Mouse (Mus musculus) CH12.LX (cell line): ENCODE data around the gene Tmc7.

ENCODE experiments used
- CTCF ChIP-seq, 2 experiments: IDR thresholded peaks in 1 of 2; conservative IDR thresholded peaks in 1 of 2; 2 replicates each; pipeline ENCODE4 v1.5.1; 2011 to 2012; ENCODE audit warnings: low read depth in 2 of 2, low read length in 2 of 2, improper control_type of control experiment in 1 of 2, inconsistent platforms in 1 of 2, mild to moderate bottlenecking in 1 of 2, moderate library complexity in 1 of 2
- HCFC1 ChIP-seq: IDR thresholded peaks from 2 replicates; pipeline ENCODE4 v1.6.1; 2012; ENCODE audit warnings: low read depth, mild to moderate bottlenecking, inconsistent platforms, low read length, improper control_type of control experiment
- JUN ChIP-seq: IDR thresholded peaks from 2 replicates; pipeline ENCODE4 v1.6.1; 2011; ENCODE audit warnings: low read depth, mild to moderate bottlenecking, low read length, improper control_type of control experiment, moderate library complexity; ENCODE audit not compliant: insufficient read depth
- MAX ChIP-seq: IDR thresholded peaks from 2 replicates; pipeline ENCODE4 v1.6.1; 2011; ENCODE audit warnings: low read length, improper control_type of control experiment
- NRF1 ChIP-seq: IDR thresholded peaks from 2 replicates; pipeline ENCODE4 v1.6.1; 2014; ENCODE audit warnings: low read depth, mild to moderate bottlenecking, inconsistent platforms, low read length, improper control_type of control experiment, moderate library complexity
- POLR2A ChIP-seq: IDR thresholded peaks from 2 replicates; pipeline ENCODE4 v1.6.1; 2011; ENCODE audit warnings: low read depth, mild to moderate bottlenecking, improper control_type of control experiment, low read length
- POLR2AphosphoS2 ChIP-seq: IDR thresholded peaks from 2 replicates; pipeline ENCODE4 v1.6.1; 2011; ENCODE audit warnings: low read depth, low read length, improper control_type of control experiment
- SIN3A ChIP-seq: IDR thresholded peaks from 2 replicates; pipeline ENCODE4 v1.6.1; 2012; ENCODE audit warnings: low read length, improper control_type of control experiment, inconsistent platforms
- TCF12 ChIP-seq: IDR thresholded peaks from 2 replicates; pipeline ENCODE4 v1.6.1; 2014; ENCODE audit warnings: low read depth, mild to moderate bottlenecking, inconsistent platforms, low read length, improper control_type of control experiment
- USF1 ChIP-seq: IDR thresholded peaks from 2 replicates; pipeline ENCODE4 v1.6.1; 2014; ENCODE audit warnings: low read depth, mild to moderate bottlenecking, inconsistent platforms, low read length, improper control_type of control experiment

- TF ChIP-seq HCFC1 (peak; percentile 80), MAX (no peak), POLR2A (no peak; the same call in 1 of the 2 replicates), CTCF (conservative IDR thresholded peaks at IDR 0.05 in 1 of 2, IDR thresholded peaks at IDR 0.05 in 1 of 2; ENCODE audit: low read depth in 2 of 2, low read length in 2 of 2) (no peak; a peak in 1 of 4 replicates), TCF12 (no peak; the same call in 1 of the 2 replicates), USF1 (peak; percentile 64), SIN3A (no peak), JUN (peak; percentile 30; the same call in 1 of the 2 replicates), NRF1 (peak; percentile 59), POLR2AphosphoS2 (peak; percentile 7; the same call in 1 of the 2 replicates)
Measured at GRCm38 (mm10) chr7:118532519-118533177, 51.9 kb downstream of the Tmc7 start.
